Mouse (Mus musculus): ENCODE data around the gene 3830406C13Rik. TPM values are rescaled to one million over a fixed set of nuclear protein-coding genes. Genes with fewer than 3 reads are reported as not detected.
"Not testable (repeated sequence)": the region's sequence is repeated elsewhere in the genome, so short reads cannot be mapped to it uniquely, and the experiment has no call there.

Gene 3830406C13Rik
- 10 to 100 TPM; 28.6 to 30.4 TPM for total RNA-seq (2021)
- long read RNA-seq, experiment 1, transcript 3830406C13Rik-202 (5 exons, 2,452 nt): major isoform, 6 of 21 reads
- long read RNA-seq, experiment 1, partial matches to known transcripts: 2 of 21 reads
- long read RNA-seq, experiment 1, other reads (novel, unspliced or antisense): 5 of 21 reads
- long read RNA-seq, experiment 2, transcript 3830406C13Rik-202 (5 exons, 2,452 nt): major isoform, 9 of 30 reads
- long read RNA-seq, experiment 2, transcript 3830406C13Rik-206 (5 exons, 2,292 nt): minor isoform, 6 of 30 reads
- long read RNA-seq, experiment 2, partial matches to known transcripts: 0 of 30 reads
- long read RNA-seq, experiment 2, other reads (novel, unspliced or antisense): 8 of 30 reads

DNA sequence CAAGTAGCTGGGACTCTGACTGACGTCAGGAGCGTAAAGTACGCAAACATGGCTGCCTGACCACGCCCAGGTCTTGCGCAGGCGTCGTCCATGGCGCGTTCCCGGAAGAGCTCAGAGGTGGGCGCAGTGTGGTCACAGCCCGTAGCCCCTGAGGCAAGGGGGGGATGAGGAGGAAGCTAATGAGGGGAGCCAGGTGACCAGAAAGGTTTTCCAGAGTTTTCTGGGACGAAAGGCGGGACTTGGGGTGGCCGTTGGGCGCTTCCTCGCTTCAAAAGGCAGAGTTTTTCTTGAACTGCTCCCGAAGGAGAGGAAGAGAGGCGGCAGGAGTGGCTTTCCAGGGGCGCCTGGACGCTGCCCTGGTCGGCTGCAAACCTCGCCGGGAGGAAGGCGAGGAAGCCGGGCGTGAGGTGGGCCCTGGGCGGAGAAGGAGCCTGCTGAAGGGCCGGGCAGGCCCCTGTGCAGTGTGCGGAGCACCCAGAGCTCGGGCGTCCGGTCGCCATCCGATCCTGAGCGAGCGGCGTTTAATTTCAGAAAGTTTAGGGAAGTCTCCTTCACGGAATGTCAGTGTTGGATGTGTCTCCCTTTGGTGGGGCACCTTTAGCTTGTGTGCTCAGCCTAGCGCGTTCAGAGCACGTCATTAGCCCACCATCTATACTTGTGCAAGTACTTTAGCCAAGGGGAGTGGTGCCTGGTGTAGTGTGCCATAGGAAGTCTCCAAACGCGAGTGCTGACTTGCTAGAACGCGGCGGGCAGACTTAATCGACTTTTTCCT is at the start of gene 3830406C13Rik:
3830406C13Rik (plus strand) TSS at position 33 of the 772 bp plus-strand sequence.
- peak; percentile 82 to 84 for DNase-seq (ENCODE audit: low spot score in 2 of 2)
- TF ChIP-seq CTCF (conservative IDR thresholded peaks at IDR 0.05): no peak
- Histone ChIP-seq H3K4me3 (peak within 1 kb of the TSS; percentile 69), H3K27ac (peak within 1 kb of the TSS; percentile 94)

DNA sequence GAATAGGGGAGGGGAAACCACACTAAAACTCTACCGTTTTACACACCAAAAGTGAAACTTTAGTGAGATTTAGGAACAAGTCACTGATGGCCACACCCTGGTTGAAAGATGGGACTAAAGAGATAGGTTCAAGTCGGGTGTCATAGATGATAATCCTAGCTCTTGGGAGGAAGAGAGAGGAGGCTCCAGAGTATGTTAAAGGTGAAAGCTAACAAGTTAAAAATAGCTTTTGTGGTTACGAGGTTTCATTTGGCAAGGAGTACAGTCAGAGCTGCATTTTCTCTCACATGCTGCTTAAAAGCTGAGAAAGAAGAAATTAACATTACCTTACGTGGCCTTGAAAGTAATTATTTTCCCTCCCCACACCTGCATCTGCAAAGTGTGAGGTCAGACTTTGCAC is 40.2 kb upstream of the 3830406C13Rik start:
- no peak for DNase-seq (ENCODE audit: low spot score in 2 of 2)
- no peak for TF ChIP-seq CTCF (conservative IDR thresholded peaks at IDR 0.05)
- no peak overlapping the region for H3K4me3 ChIP-seq
- no peak overlapping the region for H3K27ac ChIP-seq

- no peak overlapping the region for H3K27ac ChIP-seq
- TF ChIP-seq CTCF (conservative IDR thresholded peaks at IDR 0.05): no peak
- no peak overlapping the region for H3K4me3 ChIP-seq
- DNase-seq (ENCODE audit: low spot score in 2 of 2): no peak
These were observed 7.9 kb upstream of the 3830406C13Rik start for GRCm38 (mm10) chr14:12276031-12276430.

DNA sequence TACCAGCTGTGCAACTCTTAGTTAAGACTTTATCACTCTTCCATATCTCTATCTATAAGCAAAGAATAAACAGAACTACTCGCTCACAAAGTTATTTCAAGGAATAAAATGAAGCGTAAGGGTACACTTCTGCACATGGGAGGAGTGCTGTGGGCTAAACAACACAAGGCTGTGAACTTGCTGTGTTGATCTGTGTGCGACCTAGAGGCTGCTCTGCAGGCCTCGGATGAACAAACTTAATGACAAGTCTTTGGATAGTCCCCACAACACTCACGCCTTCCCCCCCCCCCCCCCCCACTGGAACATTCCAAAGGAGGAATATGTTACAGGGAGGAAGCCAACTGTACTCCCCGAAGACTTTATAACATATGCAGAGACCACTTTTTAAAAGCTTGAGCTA is 332 bp upstream of the 3830406C13Rik start, which contains the start of gene Gm49355:
Gm49355 (plus strand) TSS at position 336 of the 400 bp plus-strand sequence.
- DNase-seq (ENCODE audit: low spot score in 2 of 2): no peak
- no peak for TF ChIP-seq CTCF (conservative IDR thresholded peaks at IDR 0.05)
- Histone ChIP-seq H3K27ac (peak within 1 kb of the TSS; percentile 94), H3K4me3 (peak within 1 kb of the TSS; percentile 69)

DNA sequence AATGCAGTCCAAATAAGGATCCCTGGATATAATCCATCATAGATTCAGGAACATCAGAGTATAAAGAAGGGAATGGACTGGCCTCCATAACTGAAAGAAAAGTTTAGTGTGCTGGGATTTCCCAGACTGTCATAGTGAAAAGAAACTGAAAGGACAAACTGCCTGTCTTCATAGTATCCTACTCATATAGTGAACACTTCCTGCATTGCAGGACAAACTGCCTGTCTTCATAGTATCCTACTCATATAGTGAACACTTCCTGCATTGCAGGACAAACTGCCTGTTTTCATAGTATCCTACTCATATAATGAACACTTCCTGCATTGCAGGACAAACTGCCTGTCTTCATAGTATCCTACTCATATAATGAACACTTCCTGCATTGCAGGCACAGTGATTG is 5.8 kb downstream of the 3830406C13Rik start:
- not testable (repeated sequence) for H3K4me3 ChIP-seq; H3K27ac ChIP-seq; DNase-seq (ENCODE audit: low spot score in 2 of 2)

DNA sequence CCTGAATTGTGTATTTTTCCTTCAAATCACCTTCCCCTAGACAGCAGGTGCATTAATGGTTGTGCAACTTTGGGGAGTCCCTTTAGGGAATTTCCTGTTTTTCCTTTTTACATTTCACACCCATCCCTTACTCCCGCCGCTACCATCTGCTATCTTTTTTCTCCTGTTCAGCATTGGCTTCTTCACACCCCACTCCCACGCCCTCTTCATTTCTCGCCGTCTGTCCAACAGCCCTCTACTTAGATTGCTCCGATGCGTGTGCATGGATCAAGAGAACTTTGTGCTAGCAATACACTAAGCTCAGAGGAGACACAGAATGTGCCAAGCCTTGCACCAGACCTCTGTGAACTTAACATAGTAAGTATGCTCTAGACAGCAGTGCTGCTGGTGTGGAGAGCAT is 12.4 kb downstream of the 3830406C13Rik start:
- TF ChIP-seq CTCF (conservative IDR thresholded peaks at IDR 0.05): no peak
- no peak overlapping the region for H3K27ac ChIP-seq
- peak; percentile 70 to 89 for DNase-seq (ENCODE audit: low spot score in 2 of 2)
- H3K4me3 ChIP-seq: no peak overlapping the region

GRCm38 (mm10) chr14:12299171-12299570 is 15.2 kb downstream of the 3830406C13Rik start:
- Histone ChIP-seq H3K4me3 (no peak overlapping the region), H3K27ac (no peak overlapping the region)
- DNase-seq (ENCODE audit: low spot score in 2 of 2): no peak
- no peak for TF ChIP-seq CTCF (conservative IDR thresholded peaks at IDR 0.05)

DNA sequence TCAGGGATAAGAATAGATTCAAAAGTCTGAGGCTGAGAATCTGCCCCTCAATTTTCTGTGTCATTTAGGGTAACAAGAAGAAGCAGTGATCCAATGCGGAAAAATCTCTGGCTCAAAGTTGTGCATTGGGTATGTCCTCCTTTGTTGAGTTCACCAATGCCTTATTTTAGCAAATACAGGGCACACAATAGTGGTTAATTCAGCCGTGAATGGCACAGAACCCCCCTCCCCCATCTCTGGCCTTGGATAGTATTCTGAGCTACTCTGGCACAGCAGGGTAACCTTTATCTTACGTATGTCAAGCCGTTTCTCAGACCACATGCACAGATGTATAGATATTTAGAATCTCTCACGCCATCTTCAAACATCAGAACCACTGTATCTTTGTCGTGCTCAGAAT is 15.7 kb downstream of the 3830406C13Rik start:
- no peak for TF ChIP-seq CTCF (conservative IDR thresholded peaks at IDR 0.05)
- no peak for DNase-seq (ENCODE audit: low spot score in 2 of 2)
- Histone ChIP-seq H3K27ac (no peak overlapping the region), H3K4me3 (no peak overlapping the region)

DNA sequence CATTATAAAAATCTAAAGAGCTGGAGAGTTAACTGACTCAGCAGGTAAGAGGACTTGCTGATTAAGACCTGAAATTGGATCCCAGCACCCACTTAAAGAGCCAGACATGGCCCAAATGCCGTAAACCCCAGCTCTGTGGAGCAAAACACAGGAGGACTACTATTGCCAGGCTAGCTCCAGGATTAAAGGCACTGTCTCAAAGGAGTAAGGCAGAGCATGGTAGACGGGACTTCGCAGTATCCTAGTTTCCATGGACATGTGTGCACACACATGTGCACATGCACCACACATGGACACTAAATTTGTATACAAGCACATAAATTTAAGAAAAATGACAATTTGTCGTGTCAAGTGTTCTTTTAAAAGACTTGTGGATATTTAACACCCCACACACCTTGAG is 16.3 kb downstream of the 3830406C13Rik start:
- no peak overlapping the region for H3K4me3 ChIP-seq
- H3K27ac ChIP-seq: no peak overlapping the region
- DNase-seq (ENCODE audit: low spot score in 2 of 2): no peak
- no peak for TF ChIP-seq CTCF (conservative IDR thresholded peaks at IDR 0.05)

DNA sequence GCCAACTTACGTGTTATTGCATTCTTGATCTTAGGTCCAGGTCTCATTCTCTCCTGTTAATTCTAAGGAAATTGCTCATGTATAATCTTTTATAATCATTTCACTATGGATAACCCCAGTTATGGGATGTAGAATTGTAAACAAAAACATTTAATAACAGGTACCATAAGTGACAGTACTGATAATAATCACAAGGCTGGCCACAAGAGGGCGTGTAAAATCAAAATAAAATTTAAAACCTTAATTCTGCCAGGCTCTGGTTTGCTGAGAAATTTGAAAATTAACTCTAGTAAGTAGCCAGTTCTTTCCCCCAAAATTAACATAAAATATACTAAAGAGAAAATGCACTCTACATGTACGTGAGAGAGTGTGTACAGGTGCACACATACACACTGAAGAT is 16.7 kb downstream of the 3830406C13Rik start:
- peak; percentile 39 to 52 for DNase-seq (ENCODE audit: low spot score in 2 of 2)
- Histone ChIP-seq H3K4me3 (no peak overlapping the region), H3K27ac (no peak overlapping the region)
- peak; percentile 84 for TF ChIP-seq CTCF (conservative IDR thresholded peaks at IDR 0.05)

- no peak for DNase-seq (ENCODE audit: low spot score in 2 of 2)
- no peak overlapping the region for H3K27ac ChIP-seq
- no peak for TF ChIP-seq CTCF (conservative IDR thresholded peaks at IDR 0.05)
- no peak overlapping the region for H3K4me3 ChIP-seq
These were observed 19.1 kb downstream of the 3830406C13Rik start for GRCm38 (mm10) chr14:12303106-12303505.

DNA sequence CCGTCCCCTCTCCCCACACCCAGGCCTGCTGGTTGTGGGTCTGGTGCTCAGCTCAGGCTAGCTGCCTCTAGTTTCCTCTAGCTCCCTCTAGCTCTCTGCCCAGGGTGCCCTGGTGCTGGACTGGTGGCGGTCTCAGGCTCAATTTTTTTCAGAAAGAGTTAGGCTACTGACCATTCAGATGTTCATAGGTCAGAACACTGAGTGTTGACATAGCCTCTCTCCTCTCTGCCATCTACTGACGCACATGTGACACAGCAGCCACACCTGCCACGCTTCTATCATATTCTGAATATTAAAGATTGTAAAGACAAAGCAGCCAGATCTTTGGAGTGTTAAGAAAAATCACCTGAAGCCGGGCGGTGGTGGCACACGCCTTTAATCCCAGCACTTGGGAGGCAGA is 49.6 kb downstream of the 3830406C13Rik start:
- DNase-seq (ENCODE audit: low spot score in 2 of 2): no peak
- TF ChIP-seq CTCF (conservative IDR thresholded peaks at IDR 0.05): peak; percentile 52
- no peak overlapping the region for H3K4me3 ChIP-seq
- no peak overlapping the region for H3K27ac ChIP-seq

GRCm38 (mm10) chr14:12334925-12335324 is 51.0 kb downstream of the 3830406C13Rik start:
- Histone ChIP-seq H3K27ac (no peak overlapping the region), H3K4me3 (no peak overlapping the region)
- no peak for TF ChIP-seq CTCF (conservative IDR thresholded peaks at IDR 0.05)
- no peak for DNase-seq (ENCODE audit: low spot score in 2 of 2)

Data from layer of hippocampus, adult 2 months (tissue).